Mouse (Mus musculus): ENCODE results near the gene Pus10. TPM values are rescaled to one million over a fixed set of nuclear protein-coding genes. Genes with fewer than 3 reads are reported as not detected.
A peak's percentile ranks its signal among the peaks of the same experiment; 100 is the strongest.
"Not testable (repeated sequence)": the region's sequence is repeated elsewhere in the genome, so short reads cannot be mapped to it uniquely, and the experiment has no call there.

Gene Pus10
- total RNA-seq, 2 experiments from 2014 or later, result 9.9 to 12.4 TPM

DNA sequence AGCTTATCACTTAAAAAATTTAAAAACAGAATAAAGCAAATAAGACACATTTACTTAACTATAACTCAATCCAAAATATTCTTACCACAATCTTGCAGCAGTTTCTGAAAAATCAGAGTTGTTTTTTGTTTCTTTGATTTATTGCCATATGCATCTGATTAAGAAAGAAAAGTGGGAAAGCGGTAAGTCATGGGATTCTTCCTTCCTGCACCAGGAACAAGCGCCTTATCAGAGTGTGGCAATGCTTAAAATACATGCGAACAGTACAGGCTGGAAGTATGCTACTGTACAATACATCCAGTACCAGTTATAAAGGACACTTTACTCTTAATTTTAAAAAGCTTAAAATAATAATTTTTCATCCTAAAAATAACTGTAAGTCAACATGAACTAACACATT, 78.9 kb downstream of the Pus10 start:
- no peak for DNase-seq
- intact Hi-C loops (cut with DNase I; ENCODE audit: low total_unique reads), result no loop called here

DNA sequence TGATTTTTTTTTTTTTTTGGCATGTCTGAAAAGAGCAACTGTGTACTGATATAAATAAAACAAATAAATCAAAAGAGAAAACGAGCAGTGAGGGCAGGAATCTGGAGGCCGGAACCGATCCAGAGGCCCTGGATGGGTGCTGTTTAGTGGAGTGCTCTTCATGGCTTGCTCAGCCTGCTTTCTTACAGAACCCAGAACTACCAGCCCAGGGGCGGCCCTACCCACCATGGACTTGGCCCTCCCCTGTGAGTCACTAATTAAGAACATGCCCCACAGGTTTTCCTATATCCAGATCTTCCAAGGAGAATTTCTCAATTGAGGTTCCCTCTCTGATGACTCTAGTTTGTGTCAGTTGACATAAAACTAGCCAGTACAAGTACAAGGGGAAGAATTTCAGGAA, 80.6 kb downstream of the Pus10 start:
- DNase-seq, result no peak
- intact Hi-C loops (cut with DNase I; ENCODE audit: low total_unique reads), result no loop called here

DNA sequence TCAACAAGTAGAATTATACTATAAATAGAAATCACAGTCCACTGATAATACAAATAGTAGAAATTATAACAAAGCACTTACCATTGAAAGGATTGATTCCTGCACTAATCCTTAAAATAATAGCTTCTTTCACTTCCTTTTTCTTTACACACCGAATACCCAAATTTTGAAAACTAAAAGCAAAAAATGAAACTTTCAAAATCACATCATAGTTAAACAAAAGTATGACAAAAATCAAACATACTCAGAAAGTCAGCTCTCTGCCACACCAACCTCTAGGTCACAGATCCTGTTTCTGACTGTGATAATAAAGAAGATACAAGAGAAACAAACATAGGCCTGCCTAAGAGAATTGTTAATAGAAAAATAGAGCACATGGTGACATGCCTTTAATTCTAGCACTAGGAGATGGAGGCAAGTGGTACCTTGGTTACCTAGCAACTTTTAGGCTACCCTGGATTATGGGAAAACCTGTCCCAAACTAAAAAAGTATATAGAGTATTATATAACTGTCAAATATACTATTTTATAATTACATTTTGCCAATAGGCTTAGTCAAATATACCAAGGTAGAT, 87.7 kb downstream of the Pus10 start:
- DNase-seq, result no peak
- intact Hi-C loops (cut with DNase I; ENCODE audit: low total_unique reads), result no loop called here

DNA sequence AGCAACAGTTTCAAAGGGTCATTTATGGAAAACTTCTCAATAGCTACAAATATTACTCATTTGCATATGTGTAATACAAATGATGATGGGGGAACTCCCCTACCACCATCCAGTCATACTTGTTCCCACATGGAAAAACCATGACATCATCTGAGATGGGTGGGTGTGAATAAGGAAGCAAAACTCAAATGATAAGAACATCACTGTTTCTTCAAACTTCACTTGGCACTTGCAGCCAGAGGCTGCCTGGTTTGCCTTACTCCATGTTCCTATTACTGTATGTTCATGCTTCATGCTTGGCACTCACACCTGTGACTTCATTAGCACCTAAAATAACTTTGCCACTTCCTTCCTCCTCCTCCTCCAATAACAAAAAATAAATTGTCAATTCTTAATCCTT, 88.9 kb downstream of the Pus10 start:
- intact Hi-C loops (cut with DNase I; ENCODE audit: low total_unique reads), result no loop called here
- no peak for DNase-seq

DNA sequence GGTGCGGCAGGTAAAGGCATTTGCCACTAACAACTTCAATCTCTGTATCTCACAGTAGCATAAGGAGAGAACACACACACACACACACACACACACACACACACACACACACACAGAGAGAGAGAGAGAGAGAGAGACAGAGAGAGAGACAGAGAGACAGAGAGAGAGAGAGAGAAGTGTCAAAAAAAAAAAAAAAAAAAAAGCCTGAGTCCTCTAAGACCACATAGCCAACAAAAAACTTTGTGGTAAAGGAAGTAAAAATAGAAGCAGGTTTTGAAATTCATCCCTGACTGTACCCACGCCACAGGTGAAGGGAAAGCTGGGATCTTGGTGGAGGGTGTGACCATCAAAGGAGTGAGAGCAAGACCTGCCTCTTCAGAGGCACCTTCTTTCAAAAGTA, 92.7 kb downstream of the Pus10 start:
- DNase-seq, result no peak
- intact Hi-C loops (cut with DNase I; ENCODE audit: low total_unique reads), result no loop called here

DNA sequence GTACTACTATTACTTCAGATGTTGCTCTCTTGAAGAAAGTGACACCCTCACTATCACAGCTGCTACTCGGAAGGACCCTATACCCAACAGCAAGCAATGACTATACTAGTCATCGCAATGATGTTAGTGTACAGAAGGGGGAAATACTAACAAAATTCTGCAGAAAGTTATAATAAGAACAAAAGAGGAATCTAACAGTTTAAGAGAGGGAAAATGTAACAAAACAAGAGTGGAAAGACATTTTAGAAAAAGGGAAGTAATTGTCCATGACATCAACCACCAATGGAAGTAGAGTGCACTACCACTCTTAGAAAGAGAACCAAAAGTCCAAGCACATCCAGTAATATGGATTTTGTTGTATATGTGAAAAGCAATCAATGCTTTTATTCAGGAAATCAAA, 97.2 kb downstream of the Pus10 start:
- intact Hi-C loops (cut with DNase I; ENCODE audit: low total_unique reads), result no loop called here
- no peak for DNase-seq

DNA sequence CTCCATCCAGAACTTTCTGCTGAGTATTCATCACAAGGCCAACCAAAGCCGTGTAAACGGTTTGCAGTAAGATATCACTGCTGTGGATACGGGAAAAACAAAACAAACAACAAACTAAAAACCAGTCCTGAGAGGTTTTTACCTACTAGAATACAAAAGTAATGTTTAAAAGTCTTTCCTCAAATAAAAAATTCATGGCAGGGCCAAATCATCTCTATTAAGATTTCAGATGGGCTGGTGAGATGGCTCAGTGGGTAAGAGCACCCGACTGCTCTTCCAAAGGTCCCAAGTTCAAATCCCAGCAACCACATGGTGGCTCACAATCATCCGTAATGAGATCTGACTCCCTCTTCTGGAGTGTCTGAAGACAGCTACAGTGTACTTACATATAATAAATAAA, 101.9 kb downstream of the Pus10 start:
- intact Hi-C loops (cut with DNase I; ENCODE audit: low total_unique reads); DNase-seq: not testable (repeated sequence)

DNA sequence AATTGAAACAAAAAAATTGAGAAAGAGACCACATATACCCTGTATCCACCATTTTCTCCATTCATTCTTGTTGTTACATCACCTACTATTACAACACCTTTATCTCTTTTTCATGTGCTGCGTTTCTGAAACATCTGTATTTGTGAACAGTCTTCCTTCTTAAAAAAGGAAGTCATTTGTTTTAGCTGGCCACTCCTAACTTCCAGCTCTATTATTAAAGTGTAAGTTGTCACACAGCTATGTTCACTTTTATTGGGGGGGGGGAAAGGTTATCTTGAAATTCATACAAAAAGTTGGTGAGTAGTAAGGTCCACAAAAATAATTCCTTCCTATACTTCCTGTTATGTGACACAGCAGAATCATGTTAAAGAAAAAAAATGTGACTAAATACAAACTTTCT, 102.5 kb downstream of the Pus10 start:
- no peak for DNase-seq
- intact Hi-C loops (cut with DNase I; ENCODE audit: low total_unique reads), result no loop called here

DNA sequence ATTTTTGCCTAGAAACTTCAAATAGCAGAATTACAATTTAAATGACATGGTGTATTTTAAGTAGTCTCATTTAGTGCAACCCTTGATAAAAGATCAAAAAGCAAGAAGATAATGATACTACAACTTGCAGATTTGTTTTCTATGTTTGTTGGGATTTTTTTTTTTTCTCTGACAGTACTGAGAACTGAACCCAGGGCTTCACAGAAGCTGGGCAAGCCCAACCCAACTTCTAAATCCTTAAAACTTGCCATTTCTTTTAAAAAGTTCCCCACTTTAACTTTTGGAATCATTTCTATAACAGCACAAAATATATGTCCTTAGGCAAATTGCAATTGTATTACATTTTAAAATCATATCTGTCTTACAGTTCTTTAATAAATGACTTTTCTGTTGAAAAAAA, 103.6 kb downstream of the Pus10 start:
- no peak for DNase-seq
- intact Hi-C loops (cut with DNase I; ENCODE audit: low total_unique reads), result no loop called here

DNA sequence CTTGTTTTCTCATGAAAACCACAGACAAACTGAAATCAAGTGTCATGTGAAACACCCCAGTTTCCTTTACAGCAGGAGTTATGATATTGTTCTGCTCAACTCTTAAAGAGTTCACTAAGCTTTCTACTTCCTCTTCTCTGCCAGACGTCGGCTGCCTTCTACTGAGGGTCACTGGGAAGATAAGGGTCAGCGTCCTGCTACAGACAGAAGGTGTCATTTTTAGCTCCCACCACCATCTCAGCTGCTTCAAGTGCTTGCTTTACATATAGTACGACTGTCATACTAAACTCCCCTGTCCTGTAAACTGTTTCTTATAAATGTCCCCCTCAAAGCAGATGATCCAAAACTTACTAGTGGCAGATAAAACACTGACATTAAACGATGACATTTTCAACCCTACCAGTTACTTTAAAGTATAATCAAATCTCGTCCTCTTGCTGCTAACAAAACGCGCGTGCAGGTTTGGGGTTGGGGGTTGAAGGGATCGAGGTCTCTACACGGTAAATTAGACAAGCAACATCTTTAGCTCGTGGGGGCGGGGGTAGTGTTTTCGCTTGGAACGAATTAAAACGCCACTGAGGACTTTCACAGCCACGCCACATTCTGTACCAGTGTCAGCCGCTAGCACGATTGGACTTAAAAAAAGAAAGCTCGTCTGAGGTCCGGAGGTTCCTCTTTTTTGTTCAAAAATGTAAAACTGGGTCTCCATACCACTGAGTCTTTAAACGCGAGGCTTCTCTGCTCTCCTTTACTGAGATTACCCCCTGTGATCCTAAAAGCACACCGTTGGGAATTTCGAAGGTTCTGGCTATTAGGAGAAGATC, 104.4 kb downstream of the Pus10 start:
- intact Hi-C loops (cut with DNase I; ENCODE audit: low total_unique reads), result no loop called here
- DNase-seq, result peak; percentile 5

DNA sequence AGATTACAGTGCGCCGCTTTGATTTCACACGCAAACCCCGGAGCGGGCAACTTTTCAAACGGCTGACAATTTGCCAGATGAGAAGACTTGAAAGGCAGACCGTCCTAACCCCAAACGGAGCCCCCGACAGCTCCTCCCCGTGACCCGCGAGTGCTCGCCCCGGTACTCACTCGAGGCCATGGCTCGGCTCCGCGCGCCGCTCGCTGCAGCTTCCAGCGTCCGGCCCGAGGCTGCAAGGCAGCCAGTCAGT, 105.0 kb downstream of the Pus10 start:
- intact Hi-C loops (cut with DNase I; ENCODE audit: low total_unique reads), result no loop called here
- DNase-seq, result no peak

DNA sequence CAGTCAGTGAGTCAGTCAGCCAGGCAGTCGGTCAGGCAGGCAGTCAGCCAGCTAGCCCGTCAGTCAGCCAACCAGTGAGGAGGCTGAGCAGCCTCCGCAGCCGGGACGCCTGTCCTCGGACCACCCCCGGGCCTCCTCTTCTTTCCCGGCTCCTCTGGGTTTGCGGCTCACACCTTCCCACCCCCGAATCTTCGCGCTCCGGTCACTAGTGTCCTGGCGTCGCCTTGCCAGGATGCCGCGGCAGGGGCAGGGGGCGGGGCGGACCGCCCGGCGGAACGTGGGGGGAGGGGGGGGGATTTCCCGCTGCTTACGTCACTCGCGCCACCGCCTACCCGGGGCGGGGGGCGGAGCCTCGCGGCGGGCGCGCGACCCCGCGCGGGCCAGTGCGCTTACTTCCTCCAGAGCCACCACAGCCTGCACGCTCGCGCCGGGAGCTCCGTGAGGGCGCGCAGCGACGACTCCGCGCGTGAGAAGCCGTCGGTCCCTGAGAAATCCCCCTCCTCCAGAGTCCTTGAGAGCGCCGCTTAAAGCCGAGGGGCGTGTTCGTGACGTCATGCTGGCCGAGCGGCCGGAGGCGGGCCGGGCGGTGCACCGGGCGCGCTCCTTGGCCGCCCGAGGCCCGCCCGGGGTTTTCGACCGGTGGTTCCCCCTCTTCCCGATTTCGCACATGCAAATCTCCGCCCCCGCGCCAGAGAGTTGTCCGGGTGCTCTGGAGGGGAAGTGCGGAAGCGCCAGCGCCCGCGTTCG, 105.5 kb downstream of the Pus10 start, which contains the start of gene Rel:
Gene Rel (minus strand): TSS at position 211 of the 747 bp plus-strand sequence.
- DNase-seq, result peak; percentile 96
- intact Hi-C loops (cut with DNase I; ENCODE audit: low total_unique reads), result no loop called here

DNA sequence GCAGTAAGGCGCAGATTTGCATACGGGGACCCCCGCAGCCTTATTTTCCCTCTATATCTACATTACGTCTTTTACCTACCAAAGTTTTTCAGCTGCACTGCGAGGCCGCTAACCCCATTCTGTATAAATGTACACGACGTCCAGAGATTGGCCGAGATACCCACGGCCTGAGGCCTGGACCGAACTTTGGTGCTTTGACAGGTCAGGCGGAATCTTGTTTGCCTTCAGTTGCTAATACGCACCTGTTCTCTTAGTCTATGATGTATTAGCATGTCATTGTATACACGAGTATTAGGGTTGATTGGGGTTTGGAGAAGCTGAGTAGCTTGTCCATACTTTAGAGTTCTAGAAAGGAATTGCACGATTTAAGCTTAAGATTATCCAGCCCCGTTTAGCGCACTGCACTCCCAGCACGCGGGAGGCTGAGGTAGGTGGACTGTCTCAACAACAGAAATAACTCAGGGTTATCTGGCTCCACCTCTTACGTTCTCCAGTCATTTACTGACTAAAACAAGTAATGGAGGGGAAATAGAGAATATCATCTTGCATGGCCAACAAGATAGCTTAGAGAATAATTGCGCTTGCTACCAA, 106.1 kb downstream of the Pus10 start:
- intact Hi-C loops (cut with DNase I; ENCODE audit: low total_unique reads), result no loop called here
- DNase-seq, result no peak

DNA sequence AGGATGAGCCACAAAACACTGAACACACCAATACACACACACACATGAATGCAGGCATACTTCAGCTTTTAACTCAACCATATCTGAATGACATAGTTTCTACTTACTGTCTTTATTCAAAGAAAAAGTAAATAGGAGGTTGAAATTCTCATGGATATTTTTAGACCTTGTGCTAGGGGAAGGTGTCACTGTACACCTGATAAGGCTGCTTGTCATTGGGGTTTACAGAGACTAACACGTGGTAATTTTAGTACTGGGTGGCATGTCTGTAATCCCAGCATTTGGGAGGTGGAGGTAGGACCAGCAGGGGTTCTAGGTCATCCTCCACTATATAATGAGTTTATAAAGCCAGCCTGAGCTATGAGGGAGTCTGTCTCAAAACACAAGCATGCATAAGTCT, 107.0 kb downstream of the Pus10 start:
- DNase-seq, result no peak
- intact Hi-C loops (cut with DNase I; ENCODE audit: low total_unique reads), result no loop called here

DNA sequence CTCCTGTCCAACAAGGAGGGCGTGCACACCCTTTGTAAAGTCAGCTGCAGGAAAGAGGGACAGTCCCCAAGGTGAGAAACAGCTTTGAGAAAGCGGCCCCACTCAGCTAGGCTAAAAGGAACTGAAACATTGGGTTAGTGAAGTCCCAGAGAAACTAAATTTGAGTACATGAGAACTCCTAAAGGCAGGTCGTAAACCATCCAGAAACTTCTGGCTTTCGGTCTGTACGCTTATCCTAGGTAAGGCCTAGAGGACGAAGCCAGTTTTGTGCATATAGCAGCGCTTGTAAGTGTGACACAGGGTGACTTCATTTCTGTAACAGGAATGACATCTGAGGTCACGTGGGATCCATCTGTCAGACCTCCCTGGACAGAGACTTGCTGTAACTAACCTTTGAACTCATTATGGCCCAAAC, 113.3 kb downstream of the Pus10 start:
- intact Hi-C loops (cut with DNase I; ENCODE audit: low total_unique reads), result no loop called here

DNA sequence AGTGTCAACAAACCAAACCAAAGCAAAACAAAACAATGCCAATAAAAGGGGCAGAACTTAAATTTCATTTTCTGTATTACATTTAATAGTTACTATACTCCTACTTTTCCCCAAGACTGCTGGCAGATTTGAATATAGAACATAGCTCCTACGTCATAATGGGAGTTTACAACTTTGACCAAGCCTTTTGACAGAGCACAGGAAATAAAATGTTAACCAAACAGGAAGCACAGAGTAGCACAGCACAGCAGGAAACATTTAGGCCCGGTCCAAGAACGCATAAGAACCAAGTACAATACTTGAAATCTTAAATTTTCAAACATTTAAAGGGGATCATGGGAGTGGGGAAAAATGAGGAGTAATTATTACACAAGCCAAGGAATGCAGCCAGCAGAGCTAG, 116.6 kb downstream of the Pus10 start:
- DNase-seq, result no peak
- intact Hi-C loops (cut with DNase I; ENCODE audit: low total_unique reads), result no loop called here

More for the DNA sequence above, 113.3 kb downstream of the Pus10 start:
- no peak for DNase-seq

Other genes with a start within 250 kb of the Pus10 start
- 10 to 100 TPM; 31.0 to 37.2 TPM for gene Ahsa2, start 167.6 kb upstream of the Pus10 start, total RNA-seq (2021)
- not detected for gene 1700093K21Rik, start 144.5 kb upstream of the Pus10 start, total RNA-seq (2021)
- gene 0610010F05Rik, start 32.0 kb upstream of the Pus10 start, total RNA-seq (2021), result 1 to 10 TPM; 7.8 to 9.2 TPM
- gene Pex13, start 285 bp downstream of the Pus10 start, total RNA-seq (2021), result 10 to 100 TPM; 12.7 to 16.5 TPM
- gene Rel, start 105.3 kb downstream of the Pus10 start, total RNA-seq (2021), result 1 to 10 TPM; 2.5 to 3.3 TPM
- 1 to 10 TPM; 3.6 to 4.0 TPM for gene Papolg, start 229.6 kb downstream of the Pus10 start, total RNA-seq (2021)